Mouse (Mus musculus) olfactory bulb, adult 2 months (tissue): ENCODE data around the gene Ckap4.

Experiments used
- CTCF ChIP-seq: fragments of 200-500 bp; IDR thresholded peaks from 2 replicates; pipeline ENCODE4 v1.5.1; 2012; ENCODE audit warnings: low read depth, mild to moderate bottlenecking, low read length, moderate library complexity; ENCODE audit not compliant: insufficient read depth
- POLR2A ChIP-seq: fragments of 200-500 bp; IDR thresholded peaks from 2 replicates; pipeline ENCODE4 v1.6.1; 2012; ENCODE audit warnings: mild to moderate bottlenecking, low read depth, low read length, moderate library complexity; ENCODE audit not compliant: insufficient read depth

GRCm38 (mm10) chr10:84480146-84480545 is 53.7 kb downstream of the Ckap4 start:
- TF ChIP-seq POLR2A, result no peak
- TF ChIP-seq CTCF, result no peak
